Mouse (Mus musculus) brown adipose tissue, adult 24 weeks (tissue): ENCODE measurements around the gene Gm29735. TPM values are rescaled to one million over a fixed set of nuclear protein-coding genes. Genes with fewer than 3 reads are reported as not detected.
"Not testable (repeated sequence)": the region's sequence is repeated elsewhere in the genome, so short reads cannot be mapped to it uniquely, and the experiment has no call there.

Experiments
- H3K27ac ChIP-seq: fragments of 200-500 bp; replicated peaks from 2 replicates; pipeline ENCODE4 v1.5.1; 2012; ENCODE audit warnings: low read depth, mild to moderate bottlenecking, low read length
- H3K4me1 ChIP-seq: fragments of 200-500 bp; 2 replicates; pipeline ENCODE4 v1.6.1; 2012; ENCODE audit warnings: low read length, mixed read lengths; ENCODE audit not compliant: control insufficient read depth, insufficient read depth, insufficient read length
- H3K4me3 ChIP-seq: fragments of 200-500 bp; 2 replicates; pipeline ENCODE4 v1.5.1; 2012; ENCODE audit warnings: low read depth, mild to moderate bottlenecking, low read length, moderate library complexity; ENCODE audit not compliant: insufficient read depth
- polyA plus RNA-seq: library from polyadenylated mRNA; stranded (reverse); fragments of >200 nt; gene quantifications from 2 replicates; pipeline ENCODE4 v1.2.4, GENCODE M21; 2012; ENCODE audit not compliant: missing spikeins, insufficient read depth, insufficient read length

Gene Gm29735
- polyA plus RNA-seq, 1 experiment: not detected

GRCm38 (mm10) chr7:142145413-142145940 lies 11.4 kb downstream of the Gm29735 start:
- Histone ChIP-seq H3K4me3 (no peak overlapping the region), H3K27ac (no peak overlapping the region), H3K4me1 (no peaks in the 10 kb centered on the region)

GRCm38 (mm10) chr7:142144507-142144906 lies 12.4 kb downstream of the Gm29735 start, which contains the start of gene Gm45337:
TSS of gene Gm45337 (minus strand) at chr7:142144607.
- Histone ChIP-seq H3K4me1 (no peaks in the 10 kb centered on the region), H3K27ac (no peak within 1 kb of the TSS), H3K4me3 (no peak within 1 kb of the TSS)

GRCm38 (mm10) chr7:142143506-142144010 lies 13.4 kb downstream of the Gm29735 start:
- H3K4me1 ChIP-seq, H3K4me3 ChIP-seq, H3K27ac ChIP-seq: not testable (repeated sequence)

DNA sequence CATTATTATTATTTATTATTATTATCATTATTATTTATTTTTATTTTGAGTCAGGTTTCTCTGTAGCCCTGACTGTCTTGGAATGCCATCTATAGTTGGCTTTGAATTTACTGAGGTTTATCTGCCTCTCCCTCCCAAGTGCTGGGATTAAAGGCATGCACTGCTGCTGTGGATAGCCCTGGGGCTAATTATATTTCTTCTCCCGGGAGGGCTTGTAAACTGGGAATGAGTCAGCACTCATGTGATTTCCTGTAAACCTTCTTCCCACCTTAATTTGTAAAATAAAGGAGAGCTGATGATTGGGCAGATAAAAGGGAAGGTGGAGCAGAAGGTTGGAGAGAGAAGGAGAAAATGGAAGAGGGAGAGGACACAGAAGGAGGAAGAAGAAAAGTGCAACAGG lies 16.2 kb downstream of the Gm29735 start:
- H3K27ac ChIP-seq: no peak overlapping the region
- H3K4me1 ChIP-seq: no peaks in the 10 kb centered on the region
- H3K4me3 ChIP-seq: no peak overlapping the region

DNA sequence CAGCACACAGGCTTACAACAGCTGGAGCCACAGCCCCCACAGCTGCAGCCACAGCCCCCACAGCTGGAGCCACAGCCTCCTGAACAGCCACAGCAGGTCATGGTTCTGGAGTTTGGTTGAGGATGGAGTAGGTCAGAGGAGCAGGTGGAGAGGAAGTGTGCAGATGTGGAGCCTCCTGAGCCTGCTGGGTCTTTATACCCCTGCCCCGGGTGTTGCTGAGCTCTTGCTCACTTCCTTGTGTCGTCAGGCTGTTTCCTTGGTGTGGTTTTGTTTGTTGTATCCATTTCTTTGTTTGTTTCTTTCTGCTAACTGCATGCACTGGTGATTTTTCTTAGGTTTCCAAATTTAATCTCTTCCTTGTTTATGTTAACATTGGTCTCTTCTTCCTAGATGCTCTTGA lies 21.0 kb downstream of the Gm29735 start, which contains the start of gene Gm39115:
Gene Gm39115 (minus strand): TSS at position 101 of the 400 bp plus-strand sequence.
- not testable (repeated sequence) for H3K4me3 ChIP-seq, H3K27ac ChIP-seq, H3K4me1 ChIP-seq

- Histone ChIP-seq H3K27ac (no peak overlapping the region), H3K4me1 (no peaks in the 10 kb centered on the region), H3K4me3 (no peak overlapping the region)
These were observed 22.5 kb downstream of the Gm29735 start for GRCm38 (mm10) chr7:142134206-142134995.

DNA sequence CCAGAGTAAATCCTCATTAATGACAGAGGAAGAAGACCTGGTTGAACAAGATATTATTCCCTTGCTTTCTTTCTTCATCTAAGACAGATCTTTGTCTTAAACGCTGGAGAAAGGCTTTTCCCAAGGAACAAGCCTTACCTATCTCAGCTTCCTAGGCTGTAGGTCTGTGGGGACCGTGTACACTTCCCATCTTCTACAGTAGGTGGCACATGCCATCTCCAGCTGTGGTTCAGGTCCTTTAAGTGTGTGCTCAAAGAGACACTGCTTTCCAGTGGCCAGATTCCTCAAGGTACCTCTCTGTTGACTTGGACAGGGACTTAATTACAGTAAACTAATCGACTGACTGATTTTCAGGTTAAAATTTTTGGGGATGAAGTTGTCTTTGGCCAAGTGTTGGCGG lies 28.1 kb downstream of the Gm29735 start:
- H3K4me3 ChIP-seq: no peak overlapping the region
- no peak overlapping the region for H3K27ac ChIP-seq
- no peaks in the 10 kb centered on the region for H3K4me1 ChIP-seq

GRCm38 (mm10) chr7:142120629-142121028 lies 36.3 kb downstream of the Gm29735 start, which contains the start of gene Gm45618:
TSS of gene Gm45618 (minus strand) at chr7:142120729.
- not testable (repeated sequence) for H3K4me1 ChIP-seq, H3K27ac ChIP-seq, H3K4me3 ChIP-seq

DNA sequence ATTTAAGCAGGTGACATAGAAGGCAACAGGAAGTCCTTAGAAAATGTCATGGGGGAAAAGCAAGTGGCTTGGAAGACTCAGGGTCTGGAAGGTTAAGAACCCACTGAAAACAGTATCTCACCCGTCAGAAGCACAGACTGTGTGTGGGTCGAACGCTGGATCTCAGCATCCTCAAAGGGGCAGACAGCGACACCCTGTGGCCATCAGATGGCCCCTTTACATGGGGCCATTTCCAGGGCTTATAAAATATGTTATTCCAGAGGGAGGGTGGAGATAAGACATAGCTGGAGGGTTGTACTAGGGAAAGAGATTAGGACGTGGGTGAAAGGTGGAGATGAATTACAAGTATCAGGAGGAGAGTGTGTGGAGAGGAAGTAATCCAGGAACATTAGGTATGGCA lies 37.3 kb downstream of the Gm29735 start:
- Histone ChIP-seq H3K4me1 (no peaks in the 10 kb centered on the region), H3K4me3 (no peak overlapping the region), H3K27ac (no peak overlapping the region)

Other genes starting within 250 kb of the Gm29735 start
- 23.1 and 27.4 TPM in 2 replicates for gene Tollip, start 238.6 kb downstream of the Gm29735 start, polyA plus RNA-seq
- 1.8 TPM in 1 of 2 replicates, not detected in the other for gene Brsk2, start 207.4 kb downstream of the Gm29735 start, polyA plus RNA-seq
- gene Mob2, start 96.0 kb downstream of the Gm29735 start, polyA plus RNA-seq: 29.6 and 34.7 TPM in 2 replicates
- gene Dusp8, start 61.3 kb downstream of the Gm29735 start, polyA plus RNA-seq: 6.7 and 8.2 TPM in 2 replicates
- gene Gm45618, start 36.4 kb downstream of the Gm29735 start, polyA plus RNA-seq: not detected in 2 replicates
- gene Gm39115, start 21.1 kb downstream of the Gm29735 start, polyA plus RNA-seq: not detected in 2 replicates
- gene Gm45337, start 12.5 kb downstream of the Gm29735 start, polyA plus RNA-seq: not detected in 2 replicates
- not detected in 2 replicates for gene Gm4553, start 8.6 kb upstream of the Gm29735 start, polyA plus RNA-seq
- not detected in 2 replicates for gene Krtap5-2, start 18.9 kb upstream of the Gm29735 start, polyA plus RNA-seq
- gene Gm10153, start 33.3 kb upstream of the Gm29735 start, polyA plus RNA-seq: not detected in 2 replicates
- gene Krtap5-3, start 44.3 kb upstream of the Gm29735 start, polyA plus RNA-seq: not detected in 2 replicates
- gene Gm7579, start 54.7 kb upstream of the Gm29735 start, polyA plus RNA-seq: not detected in 2 replicates
- not detected in 2 replicates for gene Krtap5-5, start 72.9 kb upstream of the Gm29735 start, polyA plus RNA-seq
- not detected in 2 replicates for gene Gm40460, start 84.0 kb upstream of the Gm29735 start, polyA plus RNA-seq
- gene Gm2431, start 101.2 kb upstream of the Gm29735 start, polyA plus RNA-seq: not detected in 2 replicates
- gene Gm4559, start 117.2 kb upstream of the Gm29735 start, polyA plus RNA-seq: not detected in 2 replicates
- gene Krtap5-1, start 140.0 kb upstream of the Gm29735 start, polyA plus RNA-seq: not detected in 2 replicates
- not detected in 2 replicates for gene Krtap5-4, start 146.4 kb upstream of the Gm29735 start, polyA plus RNA-seq
- 1.5 TPM in 1 of 2 replicates, not detected in the other for gene Ifitm10, start 216.6 kb upstream of the Gm29735 start, polyA plus RNA-seq
- 3.0 and 3.8 TPM in 2 replicates for gene Gm49369, start 225.6 kb upstream of the Gm29735 start, polyA plus RNA-seq
- gene Ctsd, start 230.9 kb upstream of the Gm29735 start, polyA plus RNA-seq: 1,099 and 1,150 TPM in 2 replicates